Mouse (Mus musculus) neural tube, embryonic 13.5 days (tissue): Measurements from ENCODE around the gene March6. TPM values are rescaled to one million over a fixed set of nuclear protein-coding genes. Genes with fewer than 3 reads are reported as not detected.
A peak's percentile ranks its signal among the peaks of the same experiment; 100 is the strongest.

Experiments
- ATAC-seq: fragments of 200-750 bp; cut with Nextera tagmentation; 2 replicates; pipeline ENCODE4 v1.8.0; 2017; ENCODE audit warnings: low read depth, mild to moderate bottlenecking, moderate TSS enrichment, moderate library complexity
- H3K27ac ChIP-seq: fragments of 300-500 bp; sonication (generic); replicated peaks from 2 replicates; pipeline ENCODE4 v1.5.1; 2015; ENCODE audit warnings: moderate library complexity, mild to moderate bottlenecking, inconsistent platforms
- H3K27me3 ChIP-seq: fragments of 300-500 bp; sonication (generic); 2 replicates; pipeline ENCODE4 v1.6.1; 2015; ENCODE audit warnings: mild to moderate bottlenecking, inconsistent platforms
- H3K36me3 ChIP-seq: fragments of 300-500 bp; sonication (generic); 2 replicates; pipeline ENCODE4 v1.6.1; 2015; ENCODE audit warnings: mild to moderate bottlenecking, inconsistent platforms
- H3K4me1 ChIP-seq: fragments of 300-500 bp; sonication (generic); replicated peaks from 2 replicates; pipeline ENCODE4 v1.6.1; 2015; ENCODE audit warnings: inconsistent platforms
- H3K4me2 ChIP-seq: fragments of 300-500 bp; sonication (generic); 2 replicates; pipeline ENCODE4 v1.6.1; 2015; ENCODE audit warnings: inconsistent platforms, mild to moderate bottlenecking, moderate library complexity
- H3K4me3 ChIP-seq: fragments of 300-500 bp; sonication (generic); 2 replicates; pipeline ENCODE4 v1.5.1; 2015; ENCODE audit warnings: mild to moderate bottlenecking, inconsistent platforms
- H3K9ac ChIP-seq: fragments of 300-500 bp; sonication (generic); 2 replicates; pipeline ENCODE4 v1.6.1; 2015; ENCODE audit warnings: moderate library complexity, mild to moderate bottlenecking, inconsistent platforms
- H3K9me3 ChIP-seq: fragments of 300-500 bp; sonication (generic); 2 replicates; pipeline ENCODE4 v1.6.1; 2016; ENCODE audit warnings: inconsistent platforms
- WGBS: fragments of 180-500 bp; shearing (Covaris S2); methylation state at CpG from one replicate; pipeline ENCODE4 v1.1.7; 2015; 5-methylcytosine and 5-hydroxymethylcytosine counted together
- polyA plus RNA-seq: library from polyadenylated mRNA; unstranded; fragments of >200 nt; fragmentation: Nextera tagmentation; extraction: Ambion mirVana; gene quantifications from 2 replicates; pipeline ENCODE4 v1.2.1, GENCODE M21; 2015

Gene March6
- 58.2 and 61.3 TPM in 2 replicates for polyA plus RNA-seq

- Histone ChIP-seq H3K36me3 (peaks cover 7% of the 10 kb centered on the region; the same call in 1 of the 2 replicates), H3K9me3 (no peaks in the 10 kb centered on the region; the same call in 1 of the 2 replicates), H3K27ac (peak within 1 kb of the TSS; percentile 99), H3K9ac (peak within 1 kb of the TSS; percentile 97), H3K27me3 (no peaks in the 10 kb centered on the region), H3K4me3 (peak within 1 kb of the TSS; percentile 91), H3K4me1 (peaks cover 36% of the 10 kb centered on the region), H3K4me2 (peak within 1 kb of the TSS; percentile 76)
- peak; percentile 94 for ATAC-seq
- WGBS = under 1% methylated on average over 100 of the region's 132 CpGs
Measured at GRCm38 (mm10) chr15:31530659-31531445, at the start of gene March6. Gene March6 (minus strand): TSS chr15:31531053.

- H3K27ac ChIP-seq = no peak overlapping the region
- WGBS = 72% methylated on average over 5 of the region's 5 CpGs
- H3K4me2 ChIP-seq = no peak overlapping the region
- ATAC-seq = no peak
- no peaks in the 10 kb centered on the region for H3K27me3 ChIP-seq
- H3K9ac ChIP-seq = no peak overlapping the region
- H3K36me3 ChIP-seq = no peaks in the 10 kb centered on the region
- H3K9me3 ChIP-seq = no peaks in the 10 kb centered on the region
- no peak overlapping the region for H3K4me3 ChIP-seq
- no peaks in the 10 kb centered on the region for H3K4me1 ChIP-seq
Measured at GRCm38 (mm10) chr15:31576076-31576475, 45.2 kb upstream of the March6 start.

GRCm38 (mm10) chr15:31573692-31574091 lies 42.8 kb upstream of the March6 start:
- no peak for ATAC-seq
- no peak overlapping the region for H3K9ac ChIP-seq
- H3K27ac ChIP-seq = no peak overlapping the region
- H3K4me3 ChIP-seq = no peak overlapping the region
- no peaks in the 10 kb centered on the region for H3K9me3 ChIP-seq
- no peak overlapping the region for H3K4me2 ChIP-seq
- H3K27me3 ChIP-seq = no peaks in the 10 kb centered on the region
- H3K4me1 ChIP-seq = peaks cover 2% of the 10 kb centered on the region
- no peaks in the 10 kb centered on the region for H3K36me3 ChIP-seq

GRCm38 (mm10) chr15:31573287-31573686 lies 42.4 kb upstream of the March6 start:
- WGBS = 89% methylated on average over 4 of the region's 4 CpGs
- Histone ChIP-seq H3K27me3 (no peaks in the 10 kb centered on the region), H3K4me1 (peaks cover 5% of the 10 kb centered on the region), H3K9me3 (no peaks in the 10 kb centered on the region), H3K4me2 (no peak overlapping the region), H3K4me3 (no peak overlapping the region), H3K36me3 (no peaks in the 10 kb centered on the region), H3K27ac (no peak overlapping the region), H3K9ac (no peak overlapping the region)
- no peak for ATAC-seq

GRCm38 (mm10) chr15:31571906-31572722 lies 41.3 kb upstream of the March6 start:
- 80% methylated on average over 16 of the region's 16 CpGs for WGBS
- Histone ChIP-seq H3K36me3 (no peaks in the 10 kb centered on the region), H3K4me1 (peaks cover 5% of the 10 kb centered on the region), H3K27me3 (no peaks in the 10 kb centered on the region), H3K4me3 (no peak overlapping the region), H3K4me2 (no peak overlapping the region), H3K9me3 (no peaks in the 10 kb centered on the region), H3K9ac (no peak overlapping the region), H3K27ac (no peak overlapping the region)
- ATAC-seq = no peak

- Histone ChIP-seq H3K9me3 (no peaks in the 10 kb centered on the region), H3K27ac (no peak overlapping the region), H3K4me3 (no peak overlapping the region), H3K4me2 (no peak overlapping the region), H3K36me3 (no peaks in the 10 kb centered on the region), H3K9ac (no peak overlapping the region), H3K27me3 (no peaks in the 10 kb centered on the region), H3K4me1 (peaks cover 5% of the 10 kb centered on the region)
- ATAC-seq = no peak
- WGBS = 95% methylated on average over 8 of the region's 8 CpGs
Measured at GRCm38 (mm10) chr15:31570959-31571358, 40.1 kb upstream of the March6 start.

- WGBS = 66% methylated on average over 9 of the region's 9 CpGs
- Histone ChIP-seq H3K9me3 (no peaks in the 10 kb centered on the region), H3K27me3 (no peaks in the 10 kb centered on the region), H3K4me1 (peaks cover 5% of the 10 kb centered on the region), H3K36me3 (no peaks in the 10 kb centered on the region), H3K4me3 (no peak overlapping the region), H3K27ac (no peak overlapping the region), H3K4me2 (no peak overlapping the region), H3K9ac (no peak overlapping the region)
- ATAC-seq = no peak
Measured at GRCm38 (mm10) chr15:31569325-31570022, 38.6 kb upstream of the March6 start.

GRCm38 (mm10) chr15:31568581-31568996 lies 37.7 kb upstream of the March6 start:
- 20% methylated on average over 12 of the region's 12 CpGs for WGBS
- 0 out of 2 replicates have a peak, but pooled peaks have one; percentile 27 for ATAC-seq
- H3K4me2 ChIP-seq = 0 out of 2 replicates have a peak overlapping the region, but pooled peaks have one; percentile 11

GRCm38 (mm10) chr15:31567431-31567830 lies 36.6 kb upstream of the March6 start:
- H3K36me3 ChIP-seq = no peaks in the 10 kb centered on the region
- peaks cover 5% of the 10 kb centered on the region for H3K4me1 ChIP-seq
- no peak for ATAC-seq
- H3K27me3 ChIP-seq = no peaks in the 10 kb centered on the region
- H3K9me3 ChIP-seq = no peaks in the 10 kb centered on the region
- 59% methylated on average over 7 of the region's 7 CpGs for WGBS
- no peak overlapping the region for H3K27ac ChIP-seq
- H3K4me2 ChIP-seq = no peak overlapping the region
- H3K9ac ChIP-seq = no peak overlapping the region
- H3K4me3 ChIP-seq = no peak overlapping the region

More at GRCm38 (mm10) chr15:31568581-31568996, 37.7 kb upstream of the March6 start:
- Histone ChIP-seq H3K36me3 (no peaks in the 10 kb centered on the region), H3K4me1 (peaks cover 5% of the 10 kb centered on the region), H3K27me3 (no peaks in the 10 kb centered on the region), H3K9me3 (no peaks in the 10 kb centered on the region), H3K4me3 (no peak overlapping the region), H3K9ac (no peak overlapping the region), H3K27ac (no peak overlapping the region)

GRCm38 (mm10) chr15:31565786-31566185 lies 34.9 kb upstream of the March6 start:
- H3K4me1 ChIP-seq = peaks cover 5% of the 10 kb centered on the region
- ATAC-seq = no peak
- no peaks in the 10 kb centered on the region for H3K9me3 ChIP-seq
- no peak overlapping the region for H3K4me3 ChIP-seq
- H3K36me3 ChIP-seq = no peaks in the 10 kb centered on the region
- WGBS = 84% methylated on average over 1 of the region's 1 CpGs
- no peak overlapping the region for H3K27ac ChIP-seq
- H3K4me2 ChIP-seq = no peak overlapping the region
- no peak overlapping the region for H3K9ac ChIP-seq
- H3K27me3 ChIP-seq = no peaks in the 10 kb centered on the region

- Histone ChIP-seq H3K4me1 (peaks cover 5% of the 10 kb centered on the region), H3K9ac (no peak within 1 kb of the TSS), H3K27ac (no peak within 1 kb of the TSS), H3K36me3 (no peaks in the 10 kb centered on the region), H3K9me3 (no peaks in the 10 kb centered on the region), H3K27me3 (no peaks in the 10 kb centered on the region), H3K4me2 (no peak within 1 kb of the TSS), H3K4me3 (no peak within 1 kb of the TSS)
- no peak for ATAC-seq
- 74% methylated on average over 5 of the region's 5 CpGs for WGBS
Measured at GRCm38 (mm10) chr15:31565184-31565583, 34.3 kb upstream of the March6 start, which contains the start of gene Cmbl. Gene Cmbl (plus strand): TSS chr15:31565389.
